Mouse (Mus musculus) spleen, postnatal 36 days (tissue): ENCODE measurements around the gene Fam221a.
"Not testable (repeated sequence)": the region's sequence is repeated elsewhere in the genome, so short reads cannot be mapped to it uniquely, and the experiment has no call there.

ENCODE experiments used
- DNase-seq, 2 experiments: peaks; one replicate each; pipeline ENCODE4 v3.0.0; 2022; ENCODE audit warnings: low spot score in 2 of 2, mixed read lengths in 1 of 2

Fam221a gene

GRCm38 (mm10) chr6:49394276-49394675 is 26.7 kb downstream of the Fam221a start:
- no peak for DNase-seq

- no peak for DNase-seq
Measured at GRCm38 (mm10) chr6:49395316-49395715, 27.8 kb downstream of the Fam221a start, which contains the start of gene Stk31. Gene Stk31, plus strand, starts transcription at chr6:49395604.

- no peak for DNase-seq
Measured at GRCm38 (mm10) chr6:49397466-49397865, 29.9 kb downstream of the Fam221a start.

GRCm38 (mm10) chr6:49398365-49398764 is 30.8 kb downstream of the Fam221a start:
- DNase-seq = no peak

- DNase-seq = no peak
Measured at GRCm38 (mm10) chr6:49410830-49411229, 43.3 kb downstream of the Fam221a start.

- DNase-seq = not testable (repeated sequence)
Measured at GRCm38 (mm10) chr6:49412967-49413366, 45.4 kb downstream of the Fam221a start.

- no peak for DNase-seq
Measured at GRCm38 (mm10) chr6:49415971-49416370, 48.4 kb downstream of the Fam221a start.

GRCm38 (mm10) chr6:49437306-49437705 is 69.8 kb downstream of the Fam221a start:
- DNase-seq = no peak
